Mouse (Mus musculus) hindbrain, embryonic 15.5 days (tissue): ENCODE measurements around the gene Mrpl53. TPM values are rescaled to one million over a fixed set of nuclear protein-coding genes. Genes with fewer than 3 reads are reported as not detected.

ENCODE experiments used
- microRNA counts: library from miRNA; unstranded; fragments of <30 nt; microRNA quantifications from one replicate; lab custom pipeline; 2016
- microRNA-seq: library from miRNA; unstranded; fragments of <30 nt; microRNA quantifications from one replicate; pipeline ENCODE4, GENCODE M21; 2016
- polyA plus RNA-seq: library from polyadenylated mRNA; unstranded; fragments of >200 nt; fragmentation: Nextera tagmentation; extraction: Ambion mirVana; gene quantifications from 2 replicates; pipeline ENCODE4 v1.2.1, GENCODE M21; 2015

The Mrpl53 gene
- polyA plus RNA-seq, 1 experiment from 2014 or later, result 113 TPM

MicroRNAs within 50 kb of the gene (microRNA counts, 519-probe panel; counts per million panel counts)
- microRNA mmu-miR-3470a+mmu-miR-3470b (lab: Ali Mortazavi, UCI), result not detected

Small RNA genes within 50 kb of the gene (microRNA-seq; reads per million reads assigned to microRNA genes)
- not detected for gene Mir3470a

Other genes with a start within 250 kb of the Mrpl53 start
- 22.5 and 22.7 TPM in 2 replicates for gene Sema4f, start 169.3 kb upstream of the Mrpl53 start, polyA plus RNA-seq
- gene M1ap, start 162.1 kb upstream of the Mrpl53 start, polyA plus RNA-seq, result 0.61 TPM in 1 of 2 replicates, not detected in the other
- gene Dok1, start 75.6 kb upstream of the Mrpl53 start, polyA plus RNA-seq, result 1.7 and 2.6 TPM in 2 replicates
- gene Loxl3, start 74.9 kb upstream of the Mrpl53 start, polyA plus RNA-seq, result 6.6 and 6.7 TPM in 2 replicates
- gene Aup1, start 54.5 kb upstream of the Mrpl53 start, polyA plus RNA-seq, result 168 and 186 TPM in 2 replicates
- 78.3 and 79.8 TPM in 2 replicates for gene Htra2, start 53.8 kb upstream of the Mrpl53 start, polyA plus RNA-seq
- gene Dqx1, start 51.2 kb upstream of the Mrpl53 start, polyA plus RNA-seq, result 0.62 and 0.75 TPM in 2 replicates
- gene Tlx2, start 38.7 kb upstream of the Mrpl53 start, polyA plus RNA-seq, result 1.2 TPM in 1 of 2 replicates, not detected in the other
- 45.8 and 45.9 TPM in 2 replicates for gene Pcgf1, start 31.2 kb upstream of the Mrpl53 start, polyA plus RNA-seq
- gene Lbx2, start 22.7 kb upstream of the Mrpl53 start, polyA plus RNA-seq, result not detected in 2 replicates
- 5.9 and 6.8 TPM in 2 replicates for gene Ccdc142, start 7.4 kb upstream of the Mrpl53 start, polyA plus RNA-seq
- 5.5 and 6.0 TPM in 2 replicates for gene Gm42688, start 7.4 kb upstream of the Mrpl53 start, polyA plus RNA-seq
- gene Mogs, start 6.5 kb downstream of the Mrpl53 start, polyA plus RNA-seq, result 22.8 and 27.2 TPM in 2 replicates
- gene Wbp1, start 12.5 kb downstream of the Mrpl53 start, polyA plus RNA-seq, result 155 and 161 TPM in 2 replicates
- 13.8 and 16.3 TPM in 2 replicates for gene Ino80b, start 16.4 kb downstream of the Mrpl53 start, polyA plus RNA-seq
- 14.9 and 17.8 TPM in 2 replicates for gene Rtkn, start 26.4 kb downstream of the Mrpl53 start, polyA plus RNA-seq
- 17.8 and 19.3 TPM in 2 replicates for gene Wdr54, start 47.4 kb downstream of the Mrpl53 start, polyA plus RNA-seq
- 9.7 and 9.8 TPM in 2 replicates for gene 1700003E16Rik, start 47.4 kb downstream of the Mrpl53 start, polyA plus RNA-seq
- 148 and 160 TPM in 2 replicates for gene Dctn1, start 56.9 kb downstream of the Mrpl53 start, polyA plus RNA-seq
- gene Slc4a5, start 110.8 kb downstream of the Mrpl53 start, polyA plus RNA-seq, result 2.2 and 2.8 TPM in 2 replicates
- 28.9 and 32.8 TPM in 2 replicates for gene Mthfd2, start 216.9 kb downstream of the Mrpl53 start, polyA plus RNA-seq
- 22.9 and 24.6 TPM in 2 replicates for gene Mob1a, start 217.0 kb downstream of the Mrpl53 start, polyA plus RNA-seq
- gene Bola3, start 240.1 kb downstream of the Mrpl53 start, polyA plus RNA-seq, result 60.3 and 67.6 TPM in 2 replicates